Mouse (Mus musculus) retina, postnatal 1 day (tissue): ENCODE data around the gene Adk.
A peak's percentile ranks its signal among the peaks of the same experiment; 100 is the strongest.

ENCODE experiments used
- DNase-seq: peaks from one replicate; pipeline ENCODE4 v3.0.0-alpha.2; 2012

Adk gene

DNA sequence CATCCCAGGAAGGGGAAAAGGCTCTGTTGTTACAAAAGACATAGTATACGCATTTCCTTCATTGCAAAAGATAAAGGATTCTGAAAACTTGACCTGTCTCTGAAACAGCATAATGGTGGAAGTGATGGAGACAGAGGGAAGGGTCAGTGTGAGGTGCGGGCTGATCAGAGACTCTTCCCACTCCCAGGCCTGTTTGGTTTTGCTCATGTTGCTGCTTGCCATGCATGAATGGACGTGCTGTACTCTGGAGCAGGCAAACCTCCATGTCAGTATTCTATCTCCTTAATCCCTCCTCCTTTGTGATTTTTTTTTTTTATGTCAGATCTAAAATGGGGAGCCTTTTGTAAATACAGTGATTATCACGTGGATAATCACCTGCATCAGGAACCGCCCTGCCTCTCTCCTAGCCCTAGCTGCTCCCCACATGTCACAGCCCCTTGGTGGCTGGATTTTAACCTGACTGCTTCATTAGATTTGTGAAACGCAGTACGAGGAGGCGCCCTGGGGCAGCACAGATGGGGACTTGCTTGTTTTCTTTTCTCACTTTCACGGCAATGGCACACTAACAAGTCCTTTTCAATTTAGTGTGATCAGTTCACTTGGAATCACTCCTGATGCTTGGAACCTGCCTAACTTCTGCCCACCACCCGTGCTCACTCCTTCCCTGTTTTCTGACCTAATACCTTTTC lies 307.0 kb downstream of the Adk start:
- DNase-seq: peak; percentile 45

DNA sequence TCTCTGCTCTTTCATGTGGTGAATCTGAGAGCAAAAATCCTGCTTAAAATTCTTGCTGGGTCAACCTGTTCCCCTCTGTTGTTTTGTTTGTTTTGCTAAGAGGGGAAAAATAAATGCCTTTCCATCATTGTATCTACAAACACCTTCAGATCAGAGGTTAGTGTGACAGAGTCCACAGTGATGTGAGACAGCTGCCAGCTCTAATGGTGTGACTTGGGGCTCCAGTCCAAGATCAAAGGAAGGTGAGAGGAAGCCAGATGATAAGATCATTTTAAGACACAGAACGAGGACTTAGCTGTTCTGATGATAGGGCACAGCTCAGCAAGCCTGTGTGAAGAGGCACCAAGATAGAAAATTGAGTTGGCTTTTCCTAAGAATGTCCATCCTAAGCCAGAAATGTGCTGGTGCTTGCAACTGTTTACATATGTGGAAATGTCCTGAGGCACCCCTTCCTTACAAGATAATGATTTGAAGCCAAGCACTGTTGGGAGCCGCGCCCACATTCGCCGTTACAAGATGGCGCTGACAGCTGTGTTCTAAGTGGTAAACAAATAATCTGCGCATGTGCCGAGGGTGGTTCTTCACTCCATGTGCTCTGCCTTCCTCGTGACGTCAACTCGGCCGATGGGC lies 307.6 kb downstream of the Adk start:
- no peak for DNase-seq

DNA sequence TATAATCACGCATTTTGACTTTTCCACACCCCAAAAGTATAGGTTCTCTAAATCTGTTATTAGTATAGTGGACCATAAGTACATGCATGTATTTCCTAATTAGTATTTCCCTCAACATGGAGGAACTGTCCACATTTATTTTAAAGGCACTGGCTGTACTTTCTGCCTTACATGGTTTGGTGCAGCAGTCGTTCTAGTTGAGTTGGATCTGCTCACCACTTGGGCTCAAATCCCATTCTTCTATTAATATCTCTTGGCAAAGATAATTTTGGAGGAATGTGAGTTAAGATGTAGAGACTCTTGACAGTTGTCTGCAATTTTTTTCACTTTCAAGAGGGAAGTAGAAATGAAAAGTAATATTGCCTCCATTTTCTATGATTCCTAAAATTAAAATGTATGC lies 314.7 kb downstream of the Adk start:
- no peak for DNase-seq

DNA sequence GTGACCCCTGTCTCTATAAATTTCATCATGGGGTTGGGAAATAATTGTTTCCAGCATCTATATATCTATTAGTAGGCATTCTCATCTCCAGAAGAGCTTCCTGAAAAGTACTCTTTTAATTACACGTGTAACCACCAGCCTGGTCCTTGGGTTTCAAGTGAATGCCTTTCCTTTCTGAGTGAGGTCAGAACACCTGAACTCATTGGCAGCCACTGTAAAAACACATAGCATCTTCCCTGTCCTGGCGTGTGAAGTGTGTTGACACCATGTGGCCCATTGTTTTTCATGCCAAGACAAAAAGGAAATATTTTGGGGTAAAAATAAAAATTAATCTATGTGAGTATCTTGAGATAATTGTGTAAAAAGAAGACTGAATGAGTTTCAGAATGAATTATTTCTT lies 316.2 kb downstream of the Adk start:
- DNase-seq: no peak

DNA sequence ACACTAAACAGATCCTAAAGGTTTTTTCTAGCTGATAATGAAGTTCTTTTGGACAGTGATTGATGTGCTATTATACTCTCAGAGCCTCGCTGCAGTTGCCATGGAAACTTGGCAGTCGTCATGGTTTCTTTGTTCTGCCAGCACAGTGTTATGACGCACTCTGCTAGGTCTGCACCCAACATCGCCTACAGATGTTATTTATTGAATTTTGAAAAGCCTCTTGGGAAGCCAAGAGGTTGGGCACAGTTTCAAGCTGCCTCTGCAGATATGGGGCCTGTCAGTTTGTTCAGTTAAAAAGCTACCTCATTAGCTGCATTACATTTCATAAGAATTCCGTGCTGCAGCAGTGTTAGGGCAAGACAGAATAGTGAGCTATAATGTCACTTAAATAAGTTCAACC lies 316.8 kb downstream of the Adk start:
- peak; percentile 77 for DNase-seq

DNA sequence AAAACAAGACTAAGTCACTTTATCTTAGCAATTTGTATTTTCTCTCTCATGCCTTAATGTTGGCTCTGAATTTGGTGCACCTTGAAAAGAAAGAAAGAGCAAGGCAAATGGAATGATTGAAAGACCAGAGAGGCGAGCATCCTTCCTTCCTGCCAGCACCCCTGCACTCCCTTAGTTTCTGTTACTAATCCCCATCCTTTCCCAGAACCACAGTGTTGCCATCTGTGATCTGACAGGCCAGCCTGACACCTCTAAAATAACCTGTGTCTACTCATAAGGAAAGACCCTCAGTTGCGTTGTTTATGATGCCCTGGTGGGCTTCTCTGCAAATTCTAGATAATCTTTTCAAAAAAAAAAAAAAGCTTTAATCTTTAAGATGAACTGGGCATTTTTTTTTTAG lies 319.6 kb downstream of the Adk start:
- no peak for DNase-seq

DNA sequence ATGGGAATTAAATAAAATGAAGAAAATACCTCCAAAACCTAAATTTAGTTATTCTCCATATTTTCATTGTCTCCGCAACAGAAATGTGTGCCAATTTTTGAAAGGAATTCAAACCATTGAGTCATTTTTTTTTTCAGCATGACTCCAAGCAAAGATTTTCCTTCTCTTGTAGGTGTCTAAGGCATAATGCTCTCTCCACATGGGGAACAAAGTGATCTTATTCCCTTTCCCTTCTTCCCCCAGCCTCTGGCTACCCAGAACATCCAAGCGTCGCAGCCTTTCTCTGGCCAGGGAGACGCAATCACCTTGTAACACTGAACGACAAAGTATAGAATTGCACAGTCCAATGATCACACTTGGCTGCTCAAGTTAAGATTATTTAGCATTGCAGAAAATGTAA lies 320.3 kb downstream of the Adk start:
- no peak for DNase-seq

DNA sequence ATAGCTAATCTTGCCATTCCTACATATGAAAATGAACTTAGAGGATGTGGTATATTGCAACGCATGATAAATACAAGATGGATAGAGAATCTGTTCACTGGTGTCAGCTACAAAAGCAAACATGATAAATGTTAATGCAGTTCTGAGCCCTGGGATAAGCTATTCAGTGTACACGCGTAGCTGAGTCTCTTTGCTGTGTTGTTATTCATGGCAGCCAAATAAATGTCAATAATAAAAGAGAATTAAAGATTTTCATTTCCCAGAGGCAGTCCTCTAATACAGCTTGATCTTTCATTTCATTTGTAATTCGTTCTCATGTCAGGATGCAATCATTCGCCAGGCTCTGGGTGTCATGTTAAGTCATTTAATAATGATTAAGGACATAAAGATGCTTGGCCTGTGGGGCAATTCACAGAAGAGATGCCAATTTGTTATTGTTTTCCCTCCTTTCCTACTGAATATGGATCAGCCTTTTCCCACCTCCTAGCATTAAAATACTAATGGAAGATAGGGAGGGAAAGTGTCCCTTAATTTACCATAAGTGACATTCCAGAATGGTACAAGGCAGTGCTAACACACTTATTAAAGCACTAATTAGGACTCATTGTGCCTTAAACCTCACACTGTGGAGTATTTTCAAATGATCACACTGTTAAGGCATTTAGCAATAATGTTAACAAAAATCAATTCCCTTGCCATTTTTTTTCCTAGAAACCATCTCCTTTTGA lies 331.5 kb downstream of the Adk start:
- no peak for DNase-seq

DNA sequence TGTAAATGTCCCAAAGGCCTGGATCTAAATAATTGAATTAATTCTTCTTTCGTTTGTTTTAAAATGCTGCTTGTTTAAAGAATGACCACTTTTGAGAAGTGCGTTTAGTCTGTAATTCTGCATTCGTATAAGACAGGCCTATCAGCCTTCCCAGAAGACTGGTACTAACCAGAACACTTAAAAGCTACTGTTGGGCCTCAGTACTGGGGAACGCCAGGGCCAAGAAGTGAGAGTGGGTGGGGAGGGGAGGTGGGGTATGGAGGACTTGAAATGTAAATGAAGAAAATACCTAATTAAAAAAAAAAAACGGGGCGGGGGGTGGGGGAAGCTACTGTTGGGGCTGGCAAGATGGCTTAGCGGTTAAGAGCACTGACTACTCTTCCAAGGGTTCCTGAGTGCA lies 347.1 kb downstream of the Adk start:
- DNase-seq: no peak

DNA sequence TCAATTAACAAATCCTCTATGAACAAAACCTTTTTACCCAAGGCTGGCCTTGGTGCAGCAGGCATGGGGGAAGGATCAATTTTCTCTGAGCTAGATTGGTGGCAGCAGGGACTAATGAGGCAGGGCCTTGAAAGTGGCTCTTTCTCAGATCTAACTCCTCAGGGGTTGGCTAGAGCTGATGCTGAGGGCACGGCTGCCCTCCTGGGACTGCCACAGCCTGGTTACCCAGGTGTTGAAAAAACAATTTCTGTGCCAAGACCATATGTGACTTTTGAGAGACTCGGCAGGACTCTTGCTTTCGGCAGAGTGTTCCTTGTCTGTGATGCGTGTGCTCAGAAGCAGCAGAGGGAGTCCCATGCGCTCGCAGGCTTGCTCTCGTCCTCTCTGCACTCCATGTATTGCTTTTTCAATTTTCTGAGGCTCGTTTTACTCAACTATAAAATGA lies 349.8 kb downstream of the Adk start:
- no peak for DNase-seq

DNA sequence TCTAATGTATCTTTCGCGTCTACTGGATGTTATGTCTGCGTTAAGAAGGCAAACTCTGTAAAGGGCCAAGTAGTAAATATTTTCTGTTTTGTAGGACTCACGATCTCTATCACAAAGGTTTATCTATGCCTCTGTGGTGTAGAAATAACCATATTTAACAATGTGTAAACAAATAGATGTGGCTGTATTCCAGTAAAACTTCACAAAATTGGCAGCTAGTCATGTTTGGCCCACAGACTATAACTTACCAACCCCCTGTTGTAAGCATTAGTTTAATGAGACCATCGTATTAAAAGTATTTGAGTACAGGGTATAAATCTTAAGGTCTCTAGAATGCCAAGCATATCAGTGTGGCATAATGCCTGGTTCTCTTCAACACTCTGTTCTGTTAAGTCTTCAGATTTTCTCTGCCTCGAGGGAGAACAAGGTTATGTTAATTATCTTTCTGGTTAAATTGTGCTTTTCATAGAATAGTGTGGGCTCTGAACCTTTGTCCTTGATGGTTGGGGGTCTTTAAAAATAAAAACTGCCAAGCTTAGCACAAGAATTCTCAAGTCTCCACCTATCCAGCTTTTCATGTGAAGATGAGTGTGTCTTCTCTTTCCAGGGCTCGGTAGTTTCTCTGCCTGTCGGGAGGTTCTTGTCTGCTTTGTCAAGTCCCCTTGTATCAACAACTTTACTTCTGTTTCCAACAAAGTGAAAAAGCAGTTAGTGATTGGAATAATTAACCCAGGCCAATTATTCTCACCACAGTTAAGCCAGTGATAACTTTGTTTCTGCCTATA lies 350.4 kb downstream of the Adk start:
- no peak for DNase-seq

DNA sequence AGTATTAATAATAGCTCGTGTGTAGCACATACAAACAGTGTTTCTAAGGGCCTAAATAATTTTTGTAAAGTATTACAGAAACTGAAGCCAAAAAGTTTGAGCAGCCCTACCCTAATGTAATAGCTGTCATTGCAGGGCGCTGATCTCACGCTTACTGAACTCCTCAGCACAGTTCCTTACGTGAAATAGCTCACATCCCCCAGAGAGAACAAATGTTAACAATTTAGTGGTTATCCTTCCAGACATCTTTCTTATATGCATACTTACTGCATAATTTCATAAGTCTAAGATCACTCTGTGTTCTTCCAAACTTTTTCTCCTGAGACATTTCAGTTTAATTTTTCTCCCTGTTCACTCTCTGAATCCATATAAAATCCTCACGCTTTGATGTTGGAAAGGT lies 354.6 kb downstream of the Adk start:
- no peak for DNase-seq

DNA sequence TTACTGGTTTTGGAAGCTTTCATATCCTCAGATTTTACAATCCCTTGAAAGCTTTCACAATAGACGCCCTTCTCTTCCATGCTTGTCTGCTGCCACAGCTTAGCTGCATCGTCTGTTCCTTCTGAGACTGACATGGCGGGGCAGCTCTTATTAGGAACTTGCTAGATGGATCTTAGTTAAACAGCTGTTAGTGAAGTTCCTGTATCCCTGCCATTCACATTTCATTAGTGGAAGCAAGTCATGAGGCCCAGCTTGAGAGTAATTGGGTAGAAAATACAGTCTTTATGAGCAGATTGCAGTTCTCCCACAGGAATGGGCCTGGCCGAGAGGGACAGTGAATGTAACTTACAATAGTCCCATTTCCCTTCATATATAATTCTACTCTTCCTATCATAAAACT lies 356.5 kb downstream of the Adk start:
- DNase-seq: peak; percentile 49

DNA sequence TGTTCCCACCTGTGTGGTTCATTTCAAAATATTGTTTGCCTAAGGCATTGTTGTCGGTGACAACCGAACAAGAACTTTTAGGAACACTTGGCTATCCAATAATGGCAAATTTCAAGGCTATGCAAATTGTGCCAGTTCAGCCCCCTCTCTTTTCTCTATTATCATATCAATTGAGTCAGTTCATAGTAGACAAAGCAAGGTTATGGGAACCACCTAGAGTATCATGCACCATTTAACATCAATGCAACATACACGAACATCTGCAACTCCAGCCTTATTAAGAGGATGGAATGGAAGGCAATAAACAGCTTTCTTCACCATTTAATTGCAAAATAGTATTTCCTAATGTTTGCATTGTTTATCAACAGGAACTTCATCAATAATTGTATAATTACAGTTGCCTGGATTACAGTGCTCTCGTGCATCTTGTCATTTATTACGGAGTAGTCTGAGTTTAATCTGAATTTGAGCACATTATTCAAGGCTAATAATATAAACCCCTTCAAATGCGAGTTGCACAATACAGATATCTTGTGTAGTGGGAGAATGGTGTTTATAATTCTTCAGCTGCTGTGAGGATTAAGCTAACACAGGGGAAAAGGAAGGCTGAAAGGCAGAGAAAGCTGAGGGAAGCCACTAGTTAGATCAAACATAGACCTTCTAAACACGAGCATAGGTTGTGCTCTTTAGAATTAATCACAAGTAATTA lies 358.5 kb downstream of the Adk start:
- DNase-seq: no peak

DNA sequence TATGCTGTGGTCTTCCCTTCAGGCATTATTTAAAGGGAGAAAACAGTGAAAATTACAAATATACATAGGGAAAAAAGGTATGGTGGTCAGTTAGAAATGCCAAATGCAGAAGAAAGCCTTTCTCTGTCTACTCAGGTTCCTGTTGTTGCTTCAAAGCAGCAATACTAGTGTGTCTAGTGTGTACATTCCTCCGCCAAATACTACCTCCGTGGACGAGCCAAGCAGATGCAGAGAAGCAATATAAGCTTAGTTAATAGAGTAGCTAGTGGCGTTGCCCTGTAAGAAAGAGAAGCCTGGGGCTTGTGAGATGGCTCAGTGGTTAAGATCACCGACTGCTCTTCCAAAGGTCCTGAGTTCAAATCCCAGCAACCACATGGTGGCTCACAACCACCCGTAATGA lies 359.1 kb downstream of the Adk start:
- DNase-seq: no peak

DNA sequence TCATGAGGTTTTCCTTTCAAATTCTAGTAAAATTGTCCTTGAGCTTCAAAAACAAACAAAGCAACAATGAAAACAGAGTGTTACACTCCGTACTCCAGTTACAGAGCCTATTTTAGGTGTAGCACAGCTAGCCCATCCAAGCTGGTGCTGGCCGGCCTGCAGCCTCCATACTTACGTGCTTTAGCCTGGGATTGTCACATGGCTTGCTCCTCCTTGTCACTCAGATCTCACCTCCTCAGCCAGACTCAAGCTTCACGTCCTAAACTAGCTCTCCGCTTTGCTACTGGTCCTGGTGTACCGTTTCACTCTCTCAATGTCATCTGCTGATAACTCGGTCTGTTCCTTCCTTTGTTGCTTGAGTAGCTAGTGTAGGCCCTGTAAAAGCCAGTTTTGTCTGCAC lies 366.0 kb downstream of the Adk start:
- no peak for DNase-seq

DNA sequence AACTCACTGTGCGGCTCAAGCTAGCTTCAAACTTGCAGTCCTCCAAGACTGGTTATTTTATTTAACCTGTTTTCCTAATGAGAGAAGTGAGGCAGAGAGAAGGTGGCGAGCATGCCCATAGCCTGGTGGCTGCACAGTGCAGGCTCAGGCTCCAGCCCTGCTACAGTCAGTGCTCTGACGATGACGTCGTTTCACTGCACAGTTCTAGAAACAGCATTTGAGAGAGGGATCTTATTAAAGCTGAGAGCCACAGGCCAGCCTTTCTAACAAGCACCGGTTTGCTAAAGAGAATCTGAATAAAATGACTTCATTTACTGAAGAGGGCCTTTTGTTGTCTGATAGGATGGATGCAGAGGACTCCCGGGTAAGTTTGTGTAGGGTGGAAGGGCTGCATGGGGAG lies 375.0 kb downstream of the Adk start:
- DNase-seq: no peak

DNA sequence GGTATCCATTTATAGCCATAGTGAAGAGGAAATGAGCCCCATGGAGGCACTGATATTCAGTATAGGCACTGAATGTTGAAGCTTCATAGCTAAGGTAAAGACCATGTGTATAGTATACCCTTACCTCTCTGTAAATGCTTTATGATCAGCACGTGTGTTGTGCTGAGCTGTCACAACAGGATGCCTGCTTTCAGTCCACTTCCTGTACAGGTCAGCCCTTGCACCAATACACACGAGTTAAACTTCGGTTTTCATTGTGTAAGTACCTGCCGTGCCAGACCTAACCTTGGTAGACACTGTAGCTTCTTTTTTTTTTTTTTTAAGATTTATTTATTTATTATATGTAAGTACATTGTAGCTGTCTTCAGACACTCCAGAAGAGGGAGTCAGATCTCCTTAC lies 381.0 kb downstream of the Adk start:
- DNase-seq: no peak

DNA sequence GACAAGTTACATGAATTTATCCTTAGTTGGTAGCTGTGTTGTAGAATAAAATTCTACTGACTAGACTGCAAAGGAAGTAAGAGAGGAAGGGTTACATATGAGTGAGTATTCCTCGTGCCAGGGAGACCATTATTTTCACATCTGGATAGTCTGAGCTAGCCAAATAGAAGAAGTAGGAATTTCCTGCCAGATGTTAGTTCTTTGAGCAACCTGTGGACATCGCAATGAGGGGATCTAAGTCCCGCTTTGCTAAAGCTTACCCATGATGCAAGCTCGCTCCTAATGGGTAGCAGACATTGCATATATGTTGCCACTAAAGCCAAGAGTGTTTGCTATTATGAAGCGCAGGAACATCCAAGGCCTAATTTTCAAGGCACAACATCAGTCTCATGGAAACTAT lies 381.6 kb downstream of the Adk start:
- DNase-seq: no peak

DNA sequence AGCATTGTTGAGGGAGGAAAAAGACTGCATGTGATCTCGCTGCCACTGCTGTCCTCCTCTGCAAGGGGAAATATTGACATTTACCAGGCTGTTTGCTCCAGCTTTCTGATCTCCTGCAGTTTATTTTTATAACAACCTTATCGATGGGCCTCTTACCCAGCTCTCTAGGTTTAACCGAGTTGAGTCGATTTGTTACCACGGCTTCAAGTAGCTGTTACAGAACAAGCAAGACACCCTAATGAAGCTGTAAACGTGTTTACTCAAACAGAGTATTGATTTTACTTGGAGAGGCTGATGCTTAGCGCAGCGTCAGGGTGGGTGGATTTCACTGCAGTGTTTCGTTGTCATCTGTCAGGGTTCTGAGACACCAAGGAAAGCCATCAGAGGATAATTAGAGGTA lies 382.3 kb downstream of the Adk start:
- DNase-seq: no peak

DNA sequence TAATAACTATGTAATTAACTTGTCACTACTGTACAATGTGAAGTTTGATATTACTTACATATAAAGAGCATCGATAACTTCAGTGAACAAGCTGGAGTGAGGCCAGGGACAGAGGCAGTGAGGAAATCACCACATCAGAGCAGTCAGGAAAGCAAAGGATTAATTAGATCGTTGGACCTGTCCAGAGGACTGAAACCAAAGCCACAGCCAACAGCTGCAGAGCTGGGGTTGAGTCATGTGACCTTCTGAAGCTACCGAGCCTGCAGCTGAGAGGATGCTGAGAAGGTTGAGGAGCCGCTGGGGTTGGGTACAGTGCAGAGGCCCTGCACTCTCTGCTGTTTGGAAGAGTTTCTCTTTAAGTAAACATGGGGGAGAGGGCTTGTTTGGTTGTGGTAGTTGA lies 387.4 kb downstream of the Adk start:
- DNase-seq: peak; percentile 49

DNA sequence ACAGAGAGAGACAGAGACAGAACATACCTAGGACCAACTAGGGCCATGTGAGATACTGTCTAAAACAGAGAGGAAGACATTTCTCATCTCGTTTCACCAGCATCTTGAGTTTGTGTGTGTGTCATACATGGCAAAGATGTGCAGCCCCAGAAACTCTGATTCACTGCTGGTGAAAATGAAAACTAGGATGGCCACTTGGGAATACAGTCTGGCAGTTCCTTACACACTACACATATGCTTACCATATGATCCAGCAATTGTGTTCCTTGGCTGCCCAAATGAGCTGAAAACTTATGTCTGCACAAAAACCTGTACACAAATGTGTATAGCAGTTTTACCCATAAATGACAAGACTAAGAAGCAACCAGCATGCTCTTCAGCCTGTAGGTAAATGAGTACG lies 388.2 kb downstream of the Adk start:
- no peak for DNase-seq
